24 mouse cellular contexts compared by ENCODE assay signal in genomic region chr12:98421340-98421739, GRCm38 (mm10).
A peak's percentile ranks its signal among the peaks of the same experiment; 100 is the strongest.
DNase-seq lines count a peak whose midpoint lies in the region; ATAC-seq and TF ChIP-seq lines count a peak whose summit lies in the region.
"Had no signal": no experiment of that assay in that cellular context is flagged by ENCODE, and none has a peak within 500 bp of the region (broad histone marks: within the 10 kb centered on the region; RNA-seq: fewer than 3 reads in every experiment).

No protein-coding gene starts in this region.

- TF ChIP-seq EP300 in CH12.LX (IDR thresholded peaks at IDR 0.05; ENCODE audit: low read length) = 0 out of 2 replicates have a peak, but pooled peaks have one; percentile 20

- DNase-seq in kidney, postnatal 0 days (ENCODE audit: low spot score) = peak; percentile 7
- no peak for DNase-seq in kidney, adult 2 months
- DNase-seq in A20 (ENCODE audit: low read depth, low spot score) (peak; percentile 6), CH12.LX (ENCODE audit: extremely low read depth) (no peak)
- DNase-seq in ovary, postnatal 36 days (ENCODE audit: low spot score) = no peak
- DNase-seq: adrenal gland, adult 2 months; adrenal gland, postnatal 10 days; adrenal gland, postnatal 25 days; B cell, adult 2 months; cerebellum, adult 11 months; cerebellum, adult 18-20 months; cerebellum, adult 8-10 months; cerebellum, adult 9-11 months; cerebellum, postnatal 14 days; cerebellum, postnatal 36 days; embryo, embryonic 11 days had no signal

- WGBS in kidney, postnatal 0 days = 51% methylated on average over 7 of the region's 7 CpGs
- WGBS in kidney, adult 2 months = 46% methylated on average over 7 of the region's 7 CpGs

- no peaks in the 10 kb centered on the region for H3K27me3 ChIP-seq in kidney, postnatal 0 days (ENCODE audit: insufficient read depth, low read length)
- H3K27me3 ChIP-seq in kidney, adult 2 months (replicated peaks; ENCODE audit: control insufficient read depth, insufficient read depth, low read length) = no peaks in the 10 kb centered on the region
- H3K27me3 ChIP-seq in CH12.LX (replicated peaks) = peaks cover 2% of the 10 kb centered on the region
- H3K27me3 ChIP-seq: embryonic facial prominence, embryonic 13.5 days; embryonic facial prominence, embryonic 15.5 days; forebrain, embryonic 12.5 days had no signal

- dilution Hi-C loops in CH12.LX (cut with MboI; ENCODE audit: extremely low pct_ligation_motif_present, extremely low pct_unique_long_range_greater_than_20kb, low sequenced_read_pairs) = no loop called here

- no peak overlapping the region for H3K4me2 ChIP-seq in kidney, postnatal 0 days (ENCODE audit: low read length)
- peak overlapping the region; percentile 58 for H3K4me2 ChIP-seq in CH12.LX (ENCODE audit: insufficient read depth, low read depth, poor library complexity, severe bottlenecking)
- H3K4me2 ChIP-seq: embryonic facial prominence, embryonic 13.5 days; embryonic facial prominence, embryonic 15.5 days; forebrain, embryonic 12.5 days had no signal

- TF ChIP-seq POLR2A in kidney, adult 2 months (IDR thresholded peaks at IDR 0.05; ENCODE audit: low read depth, low read length) = no peak
- TF ChIP-seq POLR2A in CH12.LX (IDR thresholded peaks at IDR 0.05; ENCODE audit: low read depth, low read length) = no peak

- no peak overlapping the region for H3K27ac ChIP-seq in kidney, postnatal 0 days
- H3K27ac ChIP-seq in kidney, adult 2 months (ENCODE audit: insufficient read depth, low read depth, low read length) = no peak overlapping the region
- no peak overlapping the region for H3K27ac ChIP-seq in CH12.LX (ENCODE audit: insufficient read depth, low read depth)
- H3K27ac ChIP-seq: embryonic facial prominence, embryonic 13.5 days; embryonic facial prominence, embryonic 15.5 days; forebrain, embryonic 10.5 days; forebrain, embryonic 12.5 days had no signal

- no peak for ATAC-seq in kidney, postnatal 0 days (replicated peaks; ENCODE audit: low FRiP score, low read depth)
- ATAC-seq: CD4-positive, CD25-positive, alpha-beta regulatory T cell, adult 4 months; forebrain, embryonic 14.5 days; forebrain, embryonic 16.5 days had no signal

- TF ChIP-seq RAD21 in CH12.LX (IDR thresholded peaks at IDR 0.05; ENCODE audit: low read depth, low read length) = no peak

- no peaks in the 10 kb centered on the region for H3K9me3 ChIP-seq in kidney, postnatal 0 days (replicated peaks; ENCODE audit: low read length)
- H3K9me3 ChIP-seq in CH12.LX (replicated peaks; ENCODE audit: low read length) = no peaks in the 10 kb centered on the region
- H3K9me3 ChIP-seq: embryonic facial prominence, embryonic 13.5 days; embryonic facial prominence, embryonic 15.5 days; forebrain, embryonic 10.5 days; forebrain, embryonic 12.5 days had no signal

- no peak for TF ChIP-seq CTCF in kidney, postnatal 0 days (IDR thresholded peaks at IDR 0.05; ENCODE audit: low read depth)
- no peak for TF ChIP-seq CTCF in kidney, adult 2 months (conservative IDR thresholded peaks at IDR 0.05; ENCODE audit: insufficient read depth, insufficient read length, low read depth, low read length)
- no peak for TF ChIP-seq CTCF in CH12.LX (conservative IDR thresholded peaks at IDR 0.05 in 1 of 2, IDR thresholded peaks at IDR 0.05 in 1 of 2; ENCODE audit: low read depth in 2 of 2, low read length in 2 of 2)

- H3K4me1 ChIP-seq in kidney, postnatal 0 days (replicated peaks; ENCODE audit: insufficient read depth, low read length) = no peaks in the 10 kb centered on the region
- H3K4me1 ChIP-seq in kidney, adult 2 months (ENCODE audit: control insufficient read depth, insufficient read depth, low read length) = no peaks in the 10 kb centered on the region
- H3K4me1 ChIP-seq in CH12.LX (ENCODE audit: control insufficient read depth in 1 of 2, insufficient read depth in 2 of 2) = peaks cover 9 to 10% of the 10 kb centered on the region in 2 experiments
- H3K4me1 ChIP-seq: embryonic facial prominence, embryonic 13.5 days; embryonic facial prominence, embryonic 15.5 days; forebrain, embryonic 12.5 days had no signal

- no peak overlapping the region for H3K9ac ChIP-seq in kidney, postnatal 0 days (ENCODE audit: low read depth, low read length)
- peak overlapping the region; percentile 23; the same call in 1 of the 2 replicates for H3K9ac ChIP-seq in CH12.LX (ENCODE audit: insufficient read depth, low read depth)
- H3K9ac ChIP-seq: embryonic facial prominence, embryonic 13.5 days; embryonic facial prominence, embryonic 15.5 days; forebrain, embryonic 12.5 days had no signal

- H3K36me3 ChIP-seq in kidney, postnatal 0 days (ENCODE audit: insufficient read depth, low read length) = no peaks in the 10 kb centered on the region
- H3K36me3 ChIP-seq in kidney, adult 2 months (ENCODE audit: control insufficient read depth, insufficient read depth, low read length) = no peaks in the 10 kb centered on the region
- H3K36me3 ChIP-seq in CH12.LX (replicated peaks in 1 of 2; ENCODE audit: control insufficient read depth in 1 of 2, insufficient read depth in 1 of 2, low read length in 1 of 2) = no peaks in the 10 kb centered on the region
- H3K36me3 ChIP-seq: embryonic facial prominence, embryonic 13.5 days; embryonic facial prominence, embryonic 15.5 days; forebrain, embryonic 10.5 days; forebrain, embryonic 12.5 days had no signal

- no peaks in the 10 kb centered on the region for H3K79me2 ChIP-seq in CH12.LX (replicated peaks; ENCODE audit: control insufficient read depth, extremely low read depth, insufficient read depth, poor library complexity, severe bottlenecking)

- in situ Hi-C loops in CH12.LX (cut with MboI; ENCODE audit: low pct_ligation_motif_present, low pct_unique_long_range_greater_than_20kb, low sequenced_read_pairs) = no loop called here

- H3K4me3 ChIP-seq in kidney, postnatal 0 days (replicated peaks; ENCODE audit: low read depth, low read length) = no peak overlapping the region
- H3K4me3 ChIP-seq in kidney, adult 2 months (ENCODE audit: insufficient read depth, low read depth, low read length) = no peak overlapping the region
- H3K4me3 ChIP-seq in CH12.LX (replicated peaks in 1 of 3; ENCODE audit: low read depth in 2 of 3, low read length in 2 of 3, poor library complexity in 1 of 3) = peak overlapping the region in 2 of 3 experiments; percentile 14 to 23
- H3K4me3 ChIP-seq: embryonic facial prominence, embryonic 13.5 days; embryonic facial prominence, embryonic 15.5 days; erythroblast, embryonic 14.5 days; forebrain, embryonic 10.5 days; forebrain, embryonic 12.5 days had no signal

TF ChIP-seq in CH12.LX, 34 proteins besides CTCF, POLR2A, EP300 and RAD21:
- no peak for TF ChIP-seq CHD2 (IDR thresholded peaks at IDR 0.05; ENCODE audit: low read length)
- TF ChIP-seq ELF1 (IDR thresholded peaks at IDR 0.05; ENCODE audit: low read depth, low read length) = peak; percentile 59
- peak; percentile 83 for TF ChIP-seq BHLHE40 (IDR thresholded peaks at IDR 0.05; ENCODE audit: low read depth, low read length)
TF ChIP-seq in CH12.LX: peak in this region for 2.

Comparison
In these comparisons a context has a peak if more than half of its experiments do, and no peak if none do; other contexts are left out.
1. DNase-seq: peak in kidney, postnatal 0 days (single experiment) and A20 (single experiment); none in kidney, adult 2 months (single experiment), CH12.LX (single experiment) and ovary, postnatal 36 days (single experiment).
2. H3K4me3 ChIP-seq: peak in CH12.LX (2 of 3); none in kidney, postnatal 0 days (single experiment) and kidney, adult 2 months (single experiment).